Mouse (Mus musculus) hindbrain, embryonic 11.5 days (tissue): ENCODE results near the gene Vpreb3. TPM values are rescaled to one million over a fixed set of nuclear protein-coding genes. Genes with fewer than 3 reads are reported as not detected.

Experiments used
- ATAC-seq: fragments of 200-750 bp; cut with Nextera tagmentation; 2 replicates; pipeline ENCODE4 v1.8.0; 2017; ENCODE audit warnings: mild to moderate bottlenecking, moderate TSS enrichment, moderate library complexity; ENCODE audit not compliant: low FRiP score
- DNase-seq: peaks from one replicate; pipeline ENCODE4 v3.0.0-alpha.2; 2015; ENCODE audit warnings: low spot score
- H3K27ac ChIP-seq: fragments of 300-500 bp; sonication (generic); 2 replicates; pipeline ENCODE4 v1.5.1; 2014; ENCODE audit warnings: mild to moderate bottlenecking, low read depth, low read length
- H3K27me3 ChIP-seq: fragments of 300-500 bp; sonication (generic); 2 replicates; pipeline ENCODE4 v1.6.1; 2014; ENCODE audit warnings: mild to moderate bottlenecking, low read length, moderate library complexity, mixed read lengths; ENCODE audit not compliant: control insufficient read depth, insufficient read depth
- H3K36me3 ChIP-seq: fragments of 300-500 bp; sonication (generic); 2 replicates; pipeline ENCODE4 v1.6.1; 2014; ENCODE audit warnings: mild to moderate bottlenecking, low read length, moderate library complexity, mixed read lengths; ENCODE audit not compliant: control insufficient read depth, insufficient read depth
- H3K4me1 ChIP-seq: fragments of 300-500 bp; sonication (generic); replicated peaks from 2 replicates; pipeline ENCODE4 v1.6.1; 2014; ENCODE audit warnings: low read length, mixed read lengths; ENCODE audit not compliant: control insufficient read depth, insufficient read depth
- H3K4me2 ChIP-seq: fragments of 300-500 bp; sonication (generic); replicated peaks from 2 replicates; pipeline ENCODE4 v1.6.1; 2014; ENCODE audit warnings: mild to moderate bottlenecking, low read depth, low read length
- H3K4me3 ChIP-seq: fragments of 300-500 bp; sonication (generic); 2 replicates; pipeline ENCODE4 v1.5.1; 2014; ENCODE audit warnings: low read depth, low read length
- H3K9ac ChIP-seq: fragments of 300-500 bp; sonication (generic); 2 replicates; pipeline ENCODE4 v1.6.1; 2014; ENCODE audit warnings: low read depth, low read length
- H3K9me3 ChIP-seq: fragments of 300-500 bp; sonication (generic); 2 replicates; pipeline ENCODE4 v1.6.1; 2016; ENCODE audit warnings: low read length; ENCODE audit not compliant: control insufficient read depth
- WGBS: fragments of 180-500 bp; shearing (Covaris S2); extraction: QIAGEN DNeasy Blood & Tissue Kit; methylation state at CpG from one replicate; pipeline ENCODE4 v1.1.7; 2014; 5-methylcytosine and 5-hydroxymethylcytosine counted together
- polyA plus RNA-seq: library from polyadenylated mRNA; unstranded; fragments of >200 nt; fragmentation: Nextera tagmentation; extraction: Ambion mirVana; gene quantifications from 2 replicates; pipeline ENCODE4 v1.2.1, GENCODE M21; 2014

The Vpreb3 gene
- polyA plus RNA-seq, 1 experiment from 2014 or later, result not detected

DNA sequence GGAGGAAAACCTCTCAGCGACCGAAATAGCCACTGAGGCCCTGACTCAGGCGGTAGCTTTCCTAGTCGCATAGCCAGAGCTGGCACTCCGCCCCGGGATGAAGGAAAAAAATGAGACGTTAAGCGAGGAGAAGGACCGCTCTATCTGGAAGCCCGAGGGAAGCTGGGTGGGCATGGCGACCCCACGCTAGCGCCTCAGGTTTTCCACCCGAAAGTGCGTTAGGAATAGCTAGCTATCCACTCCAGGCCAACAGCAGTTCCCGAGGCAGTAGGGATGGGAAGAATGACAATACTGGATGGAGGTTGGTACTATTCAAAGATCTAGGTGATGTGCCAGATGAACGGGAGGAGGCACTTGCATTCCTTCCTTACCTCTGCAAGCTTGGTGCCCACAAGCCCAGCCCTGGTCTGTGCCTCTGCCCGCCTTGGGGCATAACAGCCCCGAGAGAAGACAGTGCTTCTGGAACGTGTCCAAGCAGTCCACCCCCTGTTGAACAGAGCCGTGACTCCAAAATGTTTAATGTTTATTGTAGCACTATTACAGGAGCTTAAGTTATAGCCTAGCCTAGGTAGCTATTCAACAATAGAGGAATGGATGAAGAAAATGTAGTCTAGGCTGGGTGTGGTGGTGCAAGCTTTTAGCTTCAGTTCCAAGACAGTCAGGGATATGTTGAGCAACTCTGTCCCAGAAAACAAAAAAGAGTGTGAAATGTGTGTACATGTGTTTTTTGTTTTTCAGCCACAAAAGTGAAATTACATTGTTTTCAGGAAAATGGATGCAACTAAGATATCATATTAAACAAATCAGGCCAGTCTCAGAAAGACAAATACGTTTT, 20.9 kb upstream of the Vpreb3 start:
- peak overlapping the region; percentile 70 for H3K4me2 ChIP-seq
- H3K36me3 ChIP-seq, result no peaks in the 10 kb centered on the region
- H3K9me3 ChIP-seq, result no peaks in the 10 kb centered on the region
- peak overlapping the region; percentile 81 for H3K4me3 ChIP-seq
- peak overlapping the region; percentile 94 for H3K27ac ChIP-seq
- peak overlapping the region; percentile 95 for H3K9ac ChIP-seq
- WGBS, result 6% methylated on average over 22 of the region's 22 CpGs
- ATAC-seq, result peak; percentile 20; the same call in 1 of the 2 replicates
- H3K27me3 ChIP-seq, result no peaks in the 10 kb centered on the region
- DNase-seq, result no peak
- H3K4me1 ChIP-seq, result no peaks in the 10 kb centered on the region

DNA sequence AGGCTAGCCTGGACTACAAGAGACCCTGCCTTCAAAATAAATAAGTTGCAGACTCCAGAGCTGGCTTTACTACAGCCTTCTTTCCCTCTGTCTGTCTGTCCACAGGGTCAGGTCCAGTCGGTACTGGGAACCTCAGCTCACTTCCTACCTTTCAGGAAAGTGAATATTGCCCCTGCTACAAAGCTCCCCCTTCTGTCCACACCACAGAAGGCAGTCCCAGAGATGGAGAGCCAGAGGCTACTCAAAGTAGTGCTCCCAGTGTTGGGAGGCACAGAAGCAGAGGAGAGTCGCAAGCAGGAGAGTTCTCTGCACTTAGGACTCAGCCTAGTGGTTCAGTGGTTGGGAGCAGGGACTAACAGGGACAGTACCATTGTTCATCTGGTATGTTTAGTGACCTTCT, 18.5 kb upstream of the Vpreb3 start:
- Histone ChIP-seq H3K9ac (no peak overlapping the region), H3K4me1 (no peaks in the 10 kb centered on the region), H3K27me3 (no peaks in the 10 kb centered on the region), H3K9me3 (no peaks in the 10 kb centered on the region), H3K4me2 (no peak overlapping the region), H3K27ac (no peak overlapping the region), H3K36me3 (no peaks in the 10 kb centered on the region), H3K4me3 (no peak overlapping the region)
- DNase-seq (no peak), ATAC-seq (no peak)
- WGBS, result 74% methylated on average over 2 of the region's 2 CpGs

DNA sequence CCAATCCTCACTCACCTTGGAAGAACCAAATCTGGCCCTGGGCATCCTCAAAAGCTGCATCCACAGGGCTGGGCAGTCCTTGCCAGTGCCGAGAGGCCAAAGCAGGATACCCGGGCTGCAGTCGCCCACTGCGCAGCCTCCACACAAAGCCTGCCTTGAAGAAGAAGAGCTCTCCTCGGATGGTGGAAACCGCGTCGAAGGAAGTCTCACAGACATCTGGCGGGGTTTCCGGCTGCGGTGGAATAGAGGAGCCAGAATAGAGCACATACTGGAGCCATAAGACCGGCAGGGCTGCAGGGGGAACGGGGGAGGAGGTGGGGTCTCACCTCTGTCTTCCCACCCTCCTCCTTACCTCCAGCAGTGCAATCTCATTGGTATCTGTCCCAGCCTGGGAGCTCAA, 16.5 kb upstream of the Vpreb3 start:
- DNase-seq, result no peak
- H3K4me1 ChIP-seq, result no peaks in the 10 kb centered on the region
- no peak overlapping the region for H3K4me2 ChIP-seq
- no peak overlapping the region for H3K9ac ChIP-seq
- H3K4me3 ChIP-seq, result no peak overlapping the region
- H3K27me3 ChIP-seq, result peaks cover 9% of the 10 kb centered on the region
- WGBS, result 77% methylated on average over 13 of the region's 13 CpGs
- H3K27ac ChIP-seq, result no peak overlapping the region
- H3K9me3 ChIP-seq, result no peaks in the 10 kb centered on the region
- ATAC-seq, result no peak
- H3K36me3 ChIP-seq, result no peaks in the 10 kb centered on the region

DNA sequence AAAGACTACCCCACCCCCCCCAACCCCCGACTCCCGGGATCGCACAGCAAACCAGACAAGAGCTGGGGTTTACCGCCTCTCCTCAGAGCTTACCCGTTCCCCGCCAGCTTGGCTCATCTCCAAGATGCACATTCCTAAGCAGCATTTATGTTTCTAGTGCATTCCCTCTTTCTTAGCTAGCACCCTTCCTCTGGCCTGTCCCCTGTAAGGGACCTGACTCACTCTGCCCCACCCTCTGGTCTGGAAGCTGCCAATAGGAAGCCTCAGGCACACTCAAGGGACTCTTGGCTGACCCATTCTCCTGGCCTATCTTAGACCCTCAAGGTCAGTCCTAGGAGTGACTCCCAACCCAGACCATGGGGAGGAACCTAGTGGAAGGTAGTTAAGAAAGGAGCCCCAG, 12.6 kb upstream of the Vpreb3 start:
- Histone ChIP-seq H3K4me1 (peaks cover 6% of the 10 kb centered on the region), H3K36me3 (no peaks in the 10 kb centered on the region), H3K9me3 (no peaks in the 10 kb centered on the region), H3K27me3 (peaks cover 20% of the 10 kb centered on the region), H3K4me2 (no peak overlapping the region), H3K9ac (no peak overlapping the region), H3K27ac (no peak overlapping the region), H3K4me3 (no peak overlapping the region)
- WGBS, result 32% methylated on average over 6 of the region's 6 CpGs
- DNase-seq, result no peak
- no peak for ATAC-seq

DNA sequence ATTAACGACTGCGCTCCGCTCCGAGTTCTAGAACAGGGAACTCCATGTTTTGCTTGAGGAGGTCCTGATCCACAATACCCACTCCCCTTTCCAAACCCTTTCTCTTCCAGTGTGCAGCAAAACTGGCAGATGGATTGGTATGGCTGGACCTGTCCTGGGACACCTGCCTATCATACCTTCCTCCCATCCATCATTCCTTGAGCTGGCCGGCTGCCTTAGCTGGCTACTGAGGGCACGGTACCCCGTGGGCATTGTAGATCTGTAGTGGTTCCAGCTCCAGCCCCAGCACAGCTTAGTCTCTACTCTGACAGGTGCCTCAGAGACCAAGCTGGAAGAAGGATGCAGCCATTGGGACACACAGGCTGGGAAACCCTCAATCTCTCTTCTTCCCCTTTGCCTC, 11.5 kb upstream of the Vpreb3 start:
- peak overlapping the region; percentile 88 for H3K9ac ChIP-seq
- DNase-seq (no peak), ATAC-seq (no peak)
- H3K36me3 ChIP-seq, result no peaks in the 10 kb centered on the region
- H3K27me3 ChIP-seq, result peaks cover 24% of the 10 kb centered on the region
- no peaks in the 10 kb centered on the region for H3K9me3 ChIP-seq
- no peak overlapping the region for H3K27ac ChIP-seq
- H3K4me2 ChIP-seq, result peak overlapping the region; percentile 93
- peak overlapping the region; percentile 54 for H3K4me3 ChIP-seq
- 31% methylated on average over 7 of the region's 7 CpGs for WGBS
- H3K4me1 ChIP-seq, result peaks cover 10% of the 10 kb centered on the region

DNA sequence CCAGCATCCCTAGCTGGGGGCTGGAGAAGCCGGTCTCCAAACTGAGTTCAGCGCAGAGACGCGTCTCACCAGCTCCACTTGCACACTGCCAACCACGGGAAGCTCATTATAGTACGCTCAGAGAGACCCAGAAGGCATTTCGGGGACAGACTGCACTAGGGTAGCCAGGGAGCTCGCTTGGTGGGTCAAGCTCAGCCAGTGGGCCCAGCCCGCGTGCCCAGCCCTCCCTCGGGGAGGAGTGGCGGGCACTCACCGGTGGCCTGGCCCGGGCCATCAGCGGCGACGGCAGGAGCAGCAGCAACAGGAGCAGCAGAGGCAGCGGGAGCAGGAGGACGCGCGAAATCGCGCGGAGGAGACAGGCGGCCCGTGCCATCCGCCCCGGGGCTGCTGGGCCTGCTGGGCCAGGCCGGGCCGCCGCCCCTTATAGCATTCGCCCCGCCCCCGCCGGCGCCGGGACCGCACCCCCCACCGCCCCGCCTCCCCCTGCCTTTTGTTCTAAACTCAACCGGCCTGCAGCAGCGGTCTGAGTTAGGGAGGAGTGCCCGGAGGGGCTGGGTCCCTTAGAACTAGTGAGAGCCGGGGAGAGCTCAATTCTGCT, 10.7 kb upstream of the Vpreb3 start:
- Histone ChIP-seq H3K4me3 (peak overlapping the region; percentile 54), H3K27ac (no peak overlapping the region), H3K9me3 (no peaks in the 10 kb centered on the region), H3K4me2 (peak overlapping the region; percentile 93), H3K9ac (peak overlapping the region; percentile 88), H3K4me1 (peaks cover 10% of the 10 kb centered on the region), H3K36me3 (no peaks in the 10 kb centered on the region), H3K27me3 (peaks cover 31% of the 10 kb centered on the region)
- ATAC-seq (peak; percentile 63), DNase-seq (peak; percentile 77)
- 2% methylated on average over 39 of the region's 44 CpGs for WGBS

DNA sequence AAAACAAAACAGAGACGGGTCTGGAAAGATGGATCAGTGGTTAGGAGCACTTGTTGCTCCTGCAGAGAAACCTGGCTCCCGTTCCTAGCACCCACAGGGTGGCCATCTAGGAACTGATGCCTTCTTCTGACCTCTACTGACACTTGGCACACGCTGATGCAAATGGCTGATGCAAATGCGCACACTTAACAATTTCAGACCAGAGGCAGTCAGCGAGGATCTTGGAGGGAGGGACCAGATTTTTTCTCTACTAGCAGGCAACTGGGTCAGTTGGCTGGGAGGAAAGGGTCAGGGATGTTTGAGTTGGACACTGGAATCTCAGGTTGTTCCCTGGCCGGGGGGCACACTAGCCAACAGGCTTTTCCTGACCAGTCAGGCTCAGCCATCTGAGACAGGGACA, 10.0 kb upstream of the Vpreb3 start, which contains the start of gene Chchd10:
Gene Chchd10 (plus strand): TSS at position 240 of the 400 bp plus-strand sequence.
- H3K4me1 ChIP-seq, result peaks cover 10% of the 10 kb centered on the region
- H3K9me3 ChIP-seq, result no peaks in the 10 kb centered on the region

DNA sequence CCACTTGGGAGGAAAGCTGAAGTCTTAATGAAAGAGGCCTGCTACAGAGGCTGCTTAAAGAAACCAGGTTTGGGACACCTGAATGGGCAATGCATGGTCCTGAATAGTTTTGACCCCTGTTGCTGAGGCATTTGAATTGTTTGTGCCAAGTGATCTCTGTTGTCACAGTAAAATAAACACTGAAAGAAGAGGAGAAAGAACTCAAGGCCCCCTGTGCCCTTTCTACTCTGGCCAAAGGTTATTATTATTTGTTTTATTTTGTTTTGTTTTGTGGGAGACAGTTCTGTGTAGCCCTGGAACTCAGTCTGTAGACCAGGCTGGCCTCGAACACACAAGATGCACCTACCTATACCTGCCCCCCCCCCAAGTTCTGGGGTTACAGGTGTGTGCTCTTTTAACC, 7.9 kb upstream of the Vpreb3 start:
- peaks cover 10% of the 10 kb centered on the region for H3K4me1 ChIP-seq
- no peaks in the 10 kb centered on the region for H3K36me3 ChIP-seq
- no peaks in the 10 kb centered on the region for H3K9me3 ChIP-seq
- 76% methylated on average over 1 of the region's 1 CpGs for WGBS
- ATAC-seq (no peak), DNase-seq (no peak)
- no peak overlapping the region for H3K4me3 ChIP-seq
- no peak overlapping the region for H3K27ac ChIP-seq
- peaks cover 34% of the 10 kb centered on the region for H3K27me3 ChIP-seq
- 0 out of 2 replicates have a peak overlapping the region, but pooled peaks have one; percentile 88 for H3K4me2 ChIP-seq
- no peak overlapping the region for H3K9ac ChIP-seq

More for the DNA sequence above, 10.0 kb upstream of the Vpreb3 start, which contains the start of gene Chchd10:
- WGBS, result 20% methylated on average over 6 of the region's 6 CpGs
- Histone ChIP-seq H3K27ac (no peak within 1 kb of the TSS), H3K27me3 (peaks cover 34% of the 10 kb centered on the region), H3K4me2 (peak within 1 kb of the TSS; percentile 93), H3K9ac (peak within 1 kb of the TSS; percentile 88), H3K4me3 (peak within 1 kb of the TSS; percentile 54), H3K36me3 (no peaks in the 10 kb centered on the region)
- DNase-seq, result no peak
- no peak for ATAC-seq
